Mouse (Mus musculus) stomach, postnatal 0 days (tissue): Measurements from ENCODE around the gene Lax1. TPM values are rescaled to one million over a fixed set of nuclear protein-coding genes. Genes with fewer than 3 reads are reported as not detected.
A peak's percentile ranks its signal among the peaks of the same experiment; 100 is the strongest.

Experiments
- ATAC-seq: fragments of 200-750 bp; cut with Nextera tagmentation; 2 replicates; pipeline ENCODE4 v1.8.0; 2017; ENCODE audit not compliant: low FRiP score, low TSS enrichment
- DNase-seq: peaks from one replicate; pipeline ENCODE4 v3.0.0-alpha.2; 2016; ENCODE audit warnings: low spot score
- H3K27ac ChIP-seq: fragments of 300-500 bp; sonication (generic); replicated peaks from 2 replicates; pipeline ENCODE4 v1.5.1; 2014; ENCODE audit warnings: mild to moderate bottlenecking, control low read depth
- H3K27me3 ChIP-seq: fragments of 300-500 bp; sonication (generic); 2 replicates; pipeline ENCODE4 v1.6.1; 2014; ENCODE audit warnings: low read length; ENCODE audit not compliant: control insufficient read depth, insufficient read depth
- H3K36me3 ChIP-seq: fragments of 300-500 bp; sonication (generic); 2 replicates; pipeline ENCODE4 v1.6.1; 2014; ENCODE audit warnings: low read length, mixed read lengths; ENCODE audit not compliant: control insufficient read depth, insufficient read depth
- H3K4me1 ChIP-seq: fragments of 300-500 bp; sonication (generic); replicated peaks from 2 replicates; pipeline ENCODE4 v1.6.1; 2014; ENCODE audit warnings: antibody characterized with exemption; ENCODE audit not compliant: control insufficient read depth, insufficient read depth
- H3K4me2 ChIP-seq: fragments of 300-500 bp; sonication (generic); replicated peaks from 2 replicates; pipeline ENCODE4 v1.6.1; 2014; ENCODE audit warnings: low read depth, mild to moderate bottlenecking, control low read depth, moderate library complexity
- H3K4me3 ChIP-seq: fragments of 300-500 bp; sonication (generic); 2 replicates; pipeline ENCODE4 v1.5.1; 2014; ENCODE audit warnings: low read depth, low read length, control low read depth
- H3K9ac ChIP-seq: fragments of 300-500 bp; sonication (generic); 2 replicates; pipeline ENCODE4 v1.6.1; 2014; ENCODE audit warnings: mild to moderate bottlenecking, low read length, control low read depth, mixed read lengths
- H3K9me3 ChIP-seq: fragments of 300-500 bp; sonication (generic); 2 replicates; pipeline ENCODE4 v1.6.1; 2016; ENCODE audit warnings: low read length; ENCODE audit not compliant: control insufficient read depth
- CTCF ChIP-seq: IDR thresholded peaks from 2 replicates; pipeline ENCODE4 v1.5.1; 2016; ENCODE audit warnings: antibody characterized with exemption, low read depth, mild to moderate bottlenecking, moderate library complexity
- EP300 ChIP-seq: optimal IDR thresholded peaks from 2 replicates; pipeline ENCODE3; 2016; ENCODE audit warnings: antibody characterized with exemption
- WGBS: fragments of 180-500 bp; shearing (Covaris S2); extraction: QIAGEN DNeasy Blood & Tissue Kit; methylation state at CpG from one replicate; pipeline ENCODE4 v1.1.7; 2014; 5-methylcytosine and 5-hydroxymethylcytosine counted together
- polyA plus RNA-seq: library from polyadenylated mRNA; unstranded; fragments of >200 nt; fragmentation: Nextera tagmentation; extraction: Ambion mirVana; gene quantifications from 2 replicates; pipeline ENCODE4 v1.2.1, GENCODE M21; 2015

The Lax1 gene
- 0.16 and 0.38 TPM in 2 replicates for polyA plus RNA-seq

DNA sequence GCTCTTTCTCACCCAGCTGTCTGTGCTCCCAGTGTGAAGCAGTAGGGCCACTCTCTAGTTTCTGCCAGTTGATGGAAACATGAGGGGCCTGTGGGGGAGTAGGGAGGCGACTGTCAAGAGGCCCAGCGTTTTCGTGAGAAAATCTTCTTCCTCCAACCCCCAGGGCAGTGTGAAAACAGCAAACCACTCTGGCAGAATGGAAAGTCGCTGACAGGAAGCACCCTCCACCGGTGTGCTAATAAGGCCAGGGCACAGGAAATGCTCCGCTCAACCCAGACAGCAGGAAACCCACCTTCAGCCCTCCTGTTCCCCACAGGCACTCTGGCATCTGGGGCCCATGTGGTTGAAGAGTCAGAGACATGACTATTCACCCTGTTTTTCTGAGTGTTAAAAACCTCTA lies at the start of gene Lax1:
Lax1 (minus strand) TSS at position 212 of the 400 bp plus-strand sequence.
- no peak for TF ChIP-seq CTCF
- no peak for TF ChIP-seq EP300

GRCm38 (mm10) chr1:133736664-133737063 lies 46.8 kb upstream of the Lax1 start:
- DNase-seq (no peak), ATAC-seq (no peak)
- no peak for TF ChIP-seq EP300
- Histone ChIP-seq H3K4me2 (no peak overlapping the region), H3K36me3 (peaks cover 4% of the 10 kb centered on the region), H3K4me1 (no peaks in the 10 kb centered on the region; the same call in 1 of the 2 replicates), H3K9me3 (no peaks in the 10 kb centered on the region), H3K4me3 (no peak overlapping the region), H3K27me3 (no peaks in the 10 kb centered on the region), H3K9ac (no peak overlapping the region), H3K27ac (no peak overlapping the region)
- 63% methylated on average over 7 of the region's 7 CpGs for WGBS

More for the DNA sequence above, at the start of gene Lax1:
- Histone ChIP-seq H3K4me3 (no peak within 1 kb of the TSS), H3K4me1 (peaks cover 7% of the 10 kb centered on the region), H3K9me3 (no peaks in the 10 kb centered on the region), H3K4me2 (no peak within 1 kb of the TSS), H3K27me3 (no peaks in the 10 kb centered on the region), H3K9ac (no peak within 1 kb of the TSS), H3K36me3 (no peaks in the 10 kb centered on the region), H3K27ac (no peak within 1 kb of the TSS)
- ATAC-seq (no peak), DNase-seq (no peak)
- WGBS, result 39% methylated on average over 6 of the region's 6 CpGs

DNA sequence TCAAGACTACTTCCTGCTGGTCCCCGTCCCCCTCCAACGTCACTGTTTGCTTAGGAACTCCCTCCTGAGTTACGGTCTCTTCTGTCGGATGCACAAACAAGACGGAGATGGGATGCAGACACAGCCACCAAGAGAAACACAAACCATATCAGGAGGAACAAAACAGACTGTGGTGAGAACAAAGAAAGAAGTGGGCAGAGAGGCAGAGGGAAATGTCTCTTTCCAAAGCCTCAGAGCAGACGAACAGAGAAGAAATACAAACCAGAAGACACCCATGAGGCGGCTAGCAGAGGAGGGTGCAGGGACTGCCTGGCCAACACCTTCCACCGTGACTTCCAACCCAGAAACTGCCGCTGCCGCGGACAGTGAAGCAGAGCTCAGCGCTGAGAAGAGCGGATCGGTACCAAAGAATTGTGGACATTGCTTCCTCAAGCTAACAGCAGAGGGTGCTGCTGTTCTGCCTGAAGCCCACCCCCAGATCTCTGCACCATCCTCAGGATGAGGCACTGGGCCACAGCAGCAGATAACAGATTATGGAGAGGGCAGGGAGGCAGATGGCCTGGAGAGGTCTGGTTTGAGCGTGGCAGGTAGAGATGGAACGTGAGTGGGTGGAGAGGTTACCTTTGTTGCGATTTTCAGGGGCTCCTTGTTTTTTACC lies 46.2 kb upstream of the Lax1 start:
- WGBS, result 17% methylated on average over 17 of the region's 17 CpGs

GRCm38 (mm10) chr1:133732814-133733213 lies 42.9 kb upstream of the Lax1 start:
- ATAC-seq (no peak), DNase-seq (no peak)
- Histone ChIP-seq H3K27me3 (no peaks in the 10 kb centered on the region), H3K9me3 (no peaks in the 10 kb centered on the region), H3K4me1 (no peaks in the 10 kb centered on the region), H3K27ac (no peak overlapping the region), H3K36me3 (peaks cover 15% of the 10 kb centered on the region), H3K4me2 (no peak overlapping the region), H3K4me3 (no peak overlapping the region), H3K9ac (no peak overlapping the region)
- 61% methylated on average over 11 of the region's 11 CpGs for WGBS
- TF ChIP-seq EP300 (no peak), CTCF (no peak)

More for the DNA sequence above, 46.2 kb upstream of the Lax1 start:
- no peak for TF ChIP-seq EP300
- TF ChIP-seq CTCF, result peak; percentile 96
- DNase-seq (peak; percentile 51), ATAC-seq (peak; percentile 60)
- Histone ChIP-seq H3K4me2 (peak overlapping the region; percentile 25; the same call in 1 of the 2 replicates), H3K9ac (no peak overlapping the region; the same call in 1 of the 2 replicates), H3K36me3 (peaks cover 7% of the 10 kb centered on the region), H3K9me3 (no peaks in the 10 kb centered on the region), H3K27ac (no peak overlapping the region), H3K4me1 (no peaks in the 10 kb centered on the region), H3K4me3 (no peak overlapping the region), H3K27me3 (no peaks in the 10 kb centered on the region)

DNA sequence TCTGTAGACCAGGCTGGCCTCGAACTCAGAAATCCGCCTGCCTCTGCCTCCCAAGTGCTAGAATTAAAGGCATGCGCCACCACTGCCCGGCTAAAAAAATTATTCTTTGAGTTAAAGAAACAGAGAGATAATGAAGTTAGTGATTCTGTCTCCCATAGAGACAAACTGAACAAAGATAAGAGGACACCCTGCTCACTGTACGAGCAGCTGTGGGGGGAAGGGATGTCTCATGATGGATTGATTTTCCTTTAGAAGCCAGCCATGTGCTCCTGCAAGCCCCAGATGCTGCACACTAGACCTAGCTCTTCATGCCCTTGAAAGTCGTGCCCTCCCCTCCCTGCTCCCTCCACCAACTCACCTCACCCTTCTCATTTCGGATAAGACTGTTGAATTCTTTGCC lies 38.4 kb upstream of the Lax1 start:
- Histone ChIP-seq H3K27ac (no peak overlapping the region), H3K27me3 (no peaks in the 10 kb centered on the region), H3K4me3 (no peak overlapping the region), H3K4me1 (no peaks in the 10 kb centered on the region), H3K9me3 (no peaks in the 10 kb centered on the region), H3K4me2 (no peak overlapping the region), H3K9ac (no peak overlapping the region), H3K36me3 (peaks cover 12% of the 10 kb centered on the region)
- DNase-seq (no peak), ATAC-seq (no peak)
- 75% methylated on average over 7 of the region's 7 CpGs for WGBS
- TF ChIP-seq CTCF (no peak), EP300 (no peak)

- ATAC-seq (no peak), DNase-seq (no peak)
- no peaks in the 10 kb centered on the region for H3K27me3 ChIP-seq
- TF ChIP-seq CTCF (no peak), EP300 (no peak)
- no peak overlapping the region for H3K27ac ChIP-seq
- H3K36me3 ChIP-seq, result peaks cover 10% of the 10 kb centered on the region; the same call in 1 of the 2 replicates
- WGBS, result 81% methylated on average over 7 of the region's 7 CpGs
- no peaks in the 10 kb centered on the region for H3K9me3 ChIP-seq
- no peak overlapping the region for H3K4me3 ChIP-seq
- no peak overlapping the region for H3K9ac ChIP-seq
- H3K4me1 ChIP-seq, result no peaks in the 10 kb centered on the region
- no peak overlapping the region for H3K4me2 ChIP-seq
Observed at GRCm38 (mm10) chr1:133720342-133720741, 30.4 kb upstream of the Lax1 start.
